Mouse (Mus musculus) cerebral cortex, adult 2 months (tissue): ENCODE results near the gene Ltb.

Experiments used
- WGBS: fragments of 180-500 bp; shearing (Covaris S2); methylation state at CpG from one replicate; pipeline ENCODE4 v1.1.7; 2018; 5-methylcytosine and 5-hydroxymethylcytosine counted together

Ltb gene

DNA sequence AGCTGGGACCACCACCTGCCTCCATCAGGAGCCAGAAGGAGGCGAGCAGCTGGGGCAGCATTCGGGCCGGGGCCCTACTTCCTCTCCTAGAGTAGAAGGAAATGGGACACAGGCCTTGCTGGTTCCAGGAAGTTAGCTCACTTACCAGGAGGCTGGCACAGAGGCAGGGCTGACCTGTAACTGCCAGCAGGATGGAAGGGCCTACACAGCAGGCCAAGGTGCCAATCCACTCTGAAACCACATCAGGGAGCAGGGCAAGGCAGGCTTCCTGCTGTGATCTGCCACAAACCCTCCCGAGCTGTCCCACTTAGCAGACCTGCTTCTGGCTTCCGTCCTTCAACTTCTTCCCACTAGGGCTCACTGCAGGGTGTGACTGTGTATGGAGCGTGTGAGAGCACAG, 28.1 kb downstream of the Ltb start:
- 70% methylated on average over 6 of the region's 6 CpGs for WGBS

DNA sequence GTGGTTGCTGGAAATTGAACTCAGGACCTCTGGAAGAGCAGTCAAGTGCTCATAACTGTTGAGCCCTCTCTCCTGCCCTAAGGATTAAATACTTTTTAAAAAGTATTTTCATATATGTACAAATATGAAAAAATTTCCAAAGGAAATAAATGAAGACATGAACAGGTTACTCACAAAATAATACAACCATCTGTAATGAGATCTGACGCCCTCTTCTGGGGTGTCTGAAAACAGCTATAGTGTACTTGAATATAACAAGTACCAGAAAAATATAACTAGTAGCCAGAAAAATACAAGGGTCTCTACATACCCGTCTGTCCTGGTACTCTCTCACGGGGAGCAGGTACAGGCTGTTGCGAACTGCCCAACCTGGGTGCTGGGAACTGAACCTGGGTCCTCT, 30.4 kb downstream of the Ltb start:
- 93% methylated on average over 4 of the region's 4 CpGs for WGBS

DNA sequence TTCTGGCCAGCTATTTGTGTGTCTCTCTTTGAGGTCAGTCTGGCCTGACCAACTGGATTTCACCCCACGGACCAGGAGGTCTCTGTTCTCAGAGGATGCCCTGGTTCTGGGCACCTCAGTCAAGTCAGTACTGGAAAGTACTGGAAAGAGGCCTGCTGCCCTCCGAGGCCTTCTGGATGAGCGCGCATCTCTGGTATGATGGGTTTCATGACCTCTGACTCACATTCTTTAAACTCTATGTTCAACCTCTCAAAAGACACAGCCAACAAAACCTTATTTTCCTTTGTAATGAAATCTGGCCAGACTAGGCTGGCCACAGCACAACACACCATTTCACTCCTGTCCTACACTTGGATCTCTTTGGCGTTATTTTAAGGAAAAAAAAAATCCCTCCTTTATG, 31.2 kb downstream of the Ltb start:
- 94% methylated on average over 5 of the region's 5 CpGs for WGBS

DNA sequence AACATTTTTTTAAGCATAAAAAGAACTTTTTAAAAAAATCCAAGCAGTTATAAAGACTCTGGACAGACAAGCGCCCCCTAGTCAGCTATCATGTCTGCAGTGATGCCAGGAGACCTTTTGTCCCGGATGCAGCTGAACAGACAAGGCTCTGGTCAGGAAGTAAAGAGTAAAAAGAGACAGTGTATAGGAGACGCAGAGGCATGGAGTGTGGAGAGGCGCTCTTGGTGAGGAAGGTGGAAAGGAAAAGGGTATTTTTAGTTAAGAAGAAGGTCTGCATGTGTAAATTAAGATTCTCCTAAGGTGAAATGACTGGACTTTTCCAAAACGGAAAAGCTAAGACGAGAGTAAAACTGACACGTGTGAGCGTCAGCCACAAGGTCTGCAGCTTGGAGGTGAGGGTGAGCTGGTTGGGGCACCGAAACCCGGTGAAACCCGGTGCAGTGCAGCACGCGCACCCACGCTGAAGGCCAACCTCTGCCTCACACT, 32.4 kb downstream of the Ltb start:
- 76% methylated on average over 14 of the region's 14 CpGs for WGBS

DNA sequence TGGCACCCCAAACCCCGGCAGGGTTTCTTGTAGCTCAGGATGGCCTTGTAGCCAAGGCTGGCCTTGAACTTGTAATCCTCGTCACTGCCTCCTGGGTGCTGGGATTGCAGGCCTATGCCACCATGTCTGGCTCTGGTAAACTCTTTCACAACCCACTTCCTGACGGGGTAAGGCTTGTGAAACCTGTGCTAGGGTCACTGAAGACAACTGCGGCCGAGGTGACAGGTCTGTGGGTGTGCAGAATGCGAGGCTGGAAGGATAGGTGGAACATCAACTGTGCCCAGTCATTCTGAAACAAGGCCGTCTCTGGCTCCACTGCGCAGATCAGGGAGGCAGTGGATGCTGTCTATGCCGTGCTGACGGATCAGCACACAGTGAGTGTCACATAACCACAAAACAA, 36.8 kb downstream of the Ltb start:
- WGBS: 85% methylated on average over 10 of the region's 10 CpGs

DNA sequence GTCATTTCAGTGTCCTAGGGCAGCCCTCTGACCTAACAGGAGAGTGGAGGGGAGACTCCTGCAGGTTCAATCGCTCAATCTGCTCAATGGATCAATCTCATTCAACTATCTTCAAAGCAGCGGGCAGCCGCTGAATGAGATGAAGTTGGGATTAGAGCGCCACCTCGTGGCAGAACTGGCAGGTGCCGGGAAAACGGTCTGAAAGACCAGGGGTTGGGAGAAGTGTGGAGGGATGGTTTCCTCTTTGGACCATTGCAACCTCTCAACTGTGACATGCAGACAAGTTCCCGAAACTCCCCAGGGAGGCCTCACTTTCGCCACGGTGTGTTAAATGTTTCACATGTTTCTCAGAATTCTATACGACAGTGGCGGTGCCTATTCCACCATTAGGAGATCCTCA, 37.8 kb downstream of the Ltb start:
- 13% methylated on average over 12 of the region's 12 CpGs for WGBS

DNA sequence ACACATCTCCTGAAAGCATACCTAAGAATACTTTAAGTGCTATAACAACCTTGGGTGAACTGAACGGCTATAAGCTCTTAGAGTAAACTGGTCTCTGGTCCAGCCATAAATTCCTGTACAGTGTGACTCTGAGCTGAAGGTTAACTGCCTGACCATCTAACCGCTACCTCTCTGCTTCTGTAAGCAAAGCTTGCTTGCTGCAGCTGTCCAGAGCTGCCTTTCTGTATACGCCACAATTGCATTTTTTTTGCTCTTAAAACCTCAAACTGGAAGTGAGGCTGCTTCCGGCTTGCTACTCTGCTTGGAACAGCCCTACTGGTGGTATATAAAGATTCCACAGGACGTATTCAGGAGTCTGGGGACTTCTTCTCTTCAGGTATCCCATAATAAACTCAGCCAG, 38.4 kb downstream of the Ltb start:
- WGBS: 76% methylated on average over 5 of the region's 5 CpGs

DNA sequence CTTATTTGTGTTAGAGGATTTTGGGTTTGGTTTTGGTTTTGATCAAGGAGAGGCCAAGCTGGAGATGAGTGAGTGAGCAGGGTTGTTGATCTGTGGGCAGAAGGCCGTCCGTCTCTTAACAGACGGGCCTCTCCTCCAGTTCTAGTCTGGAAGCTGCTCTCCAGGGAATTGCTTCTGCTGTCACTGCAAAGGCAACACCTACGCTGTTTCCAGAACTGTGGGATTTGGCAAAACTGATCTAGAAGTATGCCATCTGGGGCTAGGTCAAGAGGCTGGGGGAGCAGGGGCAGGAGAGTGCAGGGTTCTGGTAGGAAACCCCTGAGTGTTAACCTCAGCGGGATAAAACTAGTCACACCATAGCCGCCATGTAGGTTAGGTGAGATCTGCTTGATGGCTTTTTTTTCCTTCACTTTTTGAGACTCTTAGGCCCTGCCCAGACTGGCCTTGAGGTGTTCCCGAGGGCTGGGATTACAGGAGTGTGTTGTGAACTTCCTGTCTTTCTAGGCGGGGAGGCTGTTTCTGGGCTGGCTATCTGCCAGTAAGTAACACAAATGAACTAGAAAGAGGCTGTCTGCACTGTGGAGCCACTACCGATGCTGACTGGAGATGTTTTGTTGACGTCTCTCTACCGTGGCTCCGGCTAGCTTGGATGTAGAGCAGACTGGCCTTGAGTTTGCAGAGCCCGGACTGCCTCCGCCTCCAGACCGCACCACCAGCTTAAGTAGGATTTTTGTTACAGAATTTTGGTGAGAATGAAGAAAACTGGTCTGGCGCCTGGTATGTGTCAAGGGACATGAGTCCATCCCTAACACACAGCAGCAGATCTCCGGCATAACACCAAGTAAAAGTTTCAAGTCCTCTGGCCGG, 39.1 kb downstream of the Ltb start, which contains the start of gene Atp6v1g2:
Gene Atp6v1g2, plus strand, starts transcription at position 547 of the 867 bp plus-strand sequence.
- 49% methylated on average over 18 of the region's 18 CpGs for WGBS

DNA sequence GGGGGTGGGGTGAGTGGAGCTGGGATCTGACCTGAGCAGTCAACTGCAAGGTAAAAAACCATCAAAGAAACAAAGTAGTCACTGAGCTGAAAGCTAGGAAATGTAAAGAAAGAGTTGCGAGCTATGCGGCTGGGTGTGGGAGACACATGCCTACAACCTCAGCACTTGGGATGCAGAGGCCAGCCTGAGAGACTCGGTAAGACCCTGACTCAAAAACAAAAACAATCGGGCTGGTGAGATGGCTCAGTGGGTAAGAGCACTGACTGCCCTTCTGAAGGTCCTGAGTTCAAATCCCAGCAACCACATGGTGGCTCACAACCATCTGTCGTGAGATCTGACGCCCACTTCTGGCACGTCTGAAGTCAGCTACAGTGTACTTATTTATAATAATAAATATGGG, 39.9 kb downstream of the Ltb start:
- 63% methylated on average over 7 of the region's 7 CpGs for WGBS

DNA sequence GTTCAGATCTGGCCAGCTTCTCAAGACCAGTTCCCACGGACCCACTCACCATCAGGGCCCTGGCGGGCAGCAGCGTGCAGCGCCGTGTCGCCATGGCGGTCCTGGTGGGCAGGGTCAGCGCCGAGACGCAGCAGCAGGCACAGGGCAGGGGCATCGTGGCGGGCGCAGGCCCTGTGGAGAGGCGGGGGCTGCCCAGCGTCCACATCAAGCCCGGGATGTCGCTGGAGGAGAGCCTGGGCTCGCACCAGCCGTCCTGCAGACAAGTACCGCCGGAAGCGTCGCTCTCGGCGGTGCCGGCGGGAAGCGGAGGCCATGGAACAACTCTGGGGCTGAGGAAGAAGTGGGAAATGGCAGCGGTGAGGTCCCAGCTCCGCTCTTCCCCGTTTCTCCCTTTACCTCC, 40.7 kb downstream of the Ltb start:
- under 1% methylated on average over 31 of the region's 31 CpGs for WGBS

DNA sequence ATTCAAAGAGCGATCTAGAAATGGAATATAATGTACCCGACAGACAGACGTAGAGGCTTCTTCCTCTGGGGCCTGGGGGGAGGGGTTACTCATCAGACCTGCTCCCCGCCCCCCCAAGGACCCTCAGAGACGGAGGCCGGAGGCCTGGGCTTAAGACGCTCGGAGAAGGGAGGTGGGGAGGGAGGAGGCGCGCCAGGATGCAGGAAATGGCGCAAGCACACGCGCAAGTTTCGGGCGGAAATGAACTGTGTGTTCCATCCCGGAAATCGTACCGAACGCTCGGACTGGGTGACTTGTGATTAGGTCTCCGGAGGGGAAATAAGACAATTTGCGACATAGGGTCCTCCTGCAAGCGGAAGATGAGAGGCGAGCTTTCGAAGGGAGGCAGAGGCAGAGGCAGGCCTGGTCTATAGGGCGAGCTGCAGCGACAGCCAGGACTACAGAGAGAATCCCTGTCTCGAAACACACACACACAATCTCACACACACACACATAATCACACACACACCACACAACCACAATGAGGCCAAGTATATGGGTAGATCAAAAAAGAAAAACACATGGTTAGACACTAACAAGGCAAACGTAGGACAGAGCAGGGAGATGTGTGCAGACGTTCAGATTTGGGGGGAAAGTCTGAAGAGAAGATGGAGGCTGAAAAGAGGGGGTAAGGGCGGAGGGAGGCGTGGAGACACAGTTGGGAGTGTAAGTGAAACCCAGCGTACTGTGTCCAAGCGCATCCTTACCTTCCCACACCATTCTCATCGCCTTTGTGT, 41.6 kb downstream of the Ltb start, which contains the start of gene Nfkbil1:
Gene Nfkbil1, minus strand, starts transcription at position 179 of the 776 bp plus-strand sequence.
- under 1% methylated on average over 35 of the region's 35 CpGs for WGBS

DNA sequence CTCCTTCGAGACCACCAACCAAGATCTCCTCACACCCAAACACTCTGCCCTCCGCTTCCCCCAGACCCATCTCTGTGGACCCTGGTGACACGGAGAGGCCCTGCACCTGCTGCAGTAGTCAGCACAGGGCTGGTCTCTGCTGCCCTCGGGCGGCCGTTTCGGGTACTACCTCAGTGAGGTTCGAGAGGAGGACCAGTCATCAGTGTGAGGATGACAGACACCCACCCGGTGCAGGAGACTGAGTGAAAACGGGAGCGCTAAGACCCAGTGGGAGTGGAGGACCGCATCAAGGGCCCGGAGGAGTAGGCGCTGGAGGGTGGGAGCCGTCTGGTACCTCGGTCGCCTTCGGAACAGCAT, 42.1 kb downstream of the Ltb start:
- under 1% methylated on average over 18 of the region's 18 CpGs for WGBS

DNA sequence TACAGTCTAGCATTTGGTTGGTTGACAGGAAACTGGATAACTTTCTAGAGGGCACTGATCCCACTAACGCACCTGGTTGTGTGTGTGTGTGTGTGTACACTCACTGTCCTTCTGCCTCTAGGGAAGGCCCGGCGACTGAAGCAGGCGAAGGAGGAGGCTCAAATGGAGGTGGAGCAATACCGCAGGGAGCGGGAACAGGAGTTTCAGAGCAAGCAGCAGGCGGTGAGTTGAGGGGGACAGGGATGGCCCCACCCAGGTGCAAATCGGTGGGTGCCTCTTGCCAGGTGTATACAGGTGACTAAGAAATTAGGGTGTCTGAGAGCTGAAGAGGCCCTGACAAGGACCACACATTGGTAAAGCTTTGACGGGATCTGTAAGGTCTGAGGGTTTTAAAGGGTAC, 42.8 kb downstream of the Ltb start:
- WGBS: 32% methylated on average over 9 of the region's 9 CpGs

DNA sequence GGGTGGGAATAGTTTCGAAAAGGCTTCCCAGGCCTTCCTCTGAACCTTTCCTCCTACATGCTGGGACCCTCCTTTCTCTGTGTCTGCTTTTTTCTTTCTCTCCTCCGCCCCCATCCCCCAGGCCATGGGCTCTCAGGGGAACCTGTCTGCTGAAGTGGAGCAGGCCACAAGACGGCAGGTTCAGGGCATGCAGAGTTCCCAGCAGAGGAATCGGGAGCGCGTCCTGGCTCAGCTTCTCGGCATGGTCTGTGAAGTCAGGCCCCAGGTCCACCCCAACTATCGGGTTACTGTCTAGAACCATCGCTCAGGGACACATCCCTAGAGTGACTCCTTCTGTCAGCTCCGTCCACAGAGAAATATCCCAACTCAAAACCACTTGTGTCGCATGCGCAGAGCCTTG, 43.3 kb downstream of the Ltb start:
- WGBS: 86% methylated on average over 12 of the region's 12 CpGs

DNA sequence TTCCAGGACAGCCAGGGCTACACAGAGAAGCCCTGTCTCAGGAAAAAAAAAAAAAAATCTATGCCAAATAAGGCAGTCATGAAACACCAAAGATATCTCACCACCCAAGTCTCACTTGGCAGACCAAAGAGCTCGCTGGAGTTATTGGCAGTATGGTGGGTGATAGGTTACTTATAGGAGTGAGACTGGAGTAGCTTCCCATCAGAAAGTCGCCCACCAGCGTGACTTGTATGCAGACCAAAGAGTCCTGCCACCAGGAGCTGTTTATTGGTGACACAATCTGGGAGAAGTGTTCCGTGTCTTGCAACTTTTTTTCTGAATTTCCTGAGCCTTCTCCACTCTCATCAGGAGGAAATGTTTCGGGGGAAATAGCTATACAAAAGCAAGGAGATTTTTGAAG, 45.5 kb downstream of the Ltb start:
- 55% methylated on average over 5 of the region's 5 CpGs for WGBS

DNA sequence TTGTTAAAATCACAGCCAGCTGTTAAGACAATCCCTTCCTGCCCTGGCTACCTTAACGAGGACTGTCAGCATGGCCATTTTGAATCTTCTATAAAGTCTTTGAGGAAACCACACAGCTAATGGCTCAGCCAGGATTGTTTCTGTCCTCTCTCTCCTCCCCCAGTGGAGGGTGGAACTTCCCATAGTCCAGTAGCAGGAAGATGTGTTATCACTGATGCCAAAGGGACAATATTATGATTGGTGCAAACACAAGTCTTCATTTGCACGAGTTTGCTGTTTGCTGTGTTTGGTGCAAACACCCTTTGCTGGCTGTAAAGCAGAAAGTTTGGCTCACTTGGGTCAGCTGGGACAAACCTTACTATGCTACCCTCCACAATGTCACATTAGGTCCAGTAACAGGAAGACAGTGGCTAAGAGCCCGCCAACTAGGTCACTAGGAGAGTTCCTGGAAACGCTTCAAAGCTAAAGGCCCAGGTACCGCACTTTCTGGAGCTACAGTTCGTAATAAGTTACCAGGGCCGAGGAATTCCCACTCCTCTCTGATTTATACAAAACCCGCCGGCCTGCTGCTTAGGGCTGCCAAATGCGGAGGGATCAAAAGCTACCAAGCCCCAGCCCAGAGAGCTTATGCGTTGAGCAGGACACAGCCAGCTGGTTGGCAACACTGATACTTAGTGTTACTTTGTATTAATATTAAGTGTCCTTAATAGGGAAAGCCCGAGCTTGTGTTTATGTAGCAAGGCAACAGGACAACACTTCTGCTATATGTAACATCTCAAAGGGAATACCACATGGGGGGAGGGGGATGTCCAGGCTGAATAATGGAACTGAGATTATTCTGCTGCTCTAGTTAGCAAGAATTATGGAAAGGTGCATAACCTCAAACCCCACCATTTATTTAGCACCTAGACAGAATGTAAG, 46.4 kb downstream of the Ltb start:
- 19% methylated on average over 12 of the region's 12 CpGs for WGBS

DNA sequence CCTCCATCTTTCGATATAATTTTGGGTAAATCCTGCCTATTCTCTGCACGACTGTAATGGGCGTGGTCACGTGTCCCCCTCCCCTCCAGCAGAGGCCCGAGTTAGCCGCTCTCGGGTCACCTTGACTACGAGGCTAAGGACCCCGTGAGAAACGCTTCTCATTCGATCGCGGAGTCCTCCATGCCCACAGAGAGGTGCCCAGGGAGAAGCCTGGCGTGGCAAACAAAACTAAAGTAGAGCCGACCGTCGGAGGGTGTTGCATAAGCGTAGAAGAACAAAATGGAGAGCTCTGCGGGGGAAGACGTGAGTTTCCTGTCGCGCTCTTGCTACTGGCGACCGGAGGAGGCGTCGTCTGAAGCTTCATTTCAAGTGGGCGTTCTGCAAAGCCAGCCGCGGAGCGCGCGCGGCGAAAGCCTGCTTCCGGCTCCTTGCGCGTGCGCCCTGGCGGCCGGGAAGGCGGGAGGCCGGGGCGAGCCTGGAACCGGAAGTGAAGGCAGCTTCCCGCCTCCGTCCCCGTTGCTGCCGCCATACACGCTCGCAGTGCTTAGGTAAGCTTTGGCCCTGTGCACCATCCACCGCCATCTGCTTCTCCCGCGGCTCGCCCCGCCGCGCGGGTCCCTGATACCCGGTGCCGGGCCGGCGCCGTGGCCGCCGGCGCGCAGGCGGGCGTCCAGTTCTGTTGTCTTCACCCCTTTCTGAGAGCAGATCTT, 47.2 kb downstream of the Ltb start, which contains the start of gene Ddx39b:
Gene Ddx39b, plus strand, starts transcription at position 442 of the 710 bp plus-strand sequence.
- under 1% methylated on average over 69 of the region's 69 CpGs for WGBS

DNA sequence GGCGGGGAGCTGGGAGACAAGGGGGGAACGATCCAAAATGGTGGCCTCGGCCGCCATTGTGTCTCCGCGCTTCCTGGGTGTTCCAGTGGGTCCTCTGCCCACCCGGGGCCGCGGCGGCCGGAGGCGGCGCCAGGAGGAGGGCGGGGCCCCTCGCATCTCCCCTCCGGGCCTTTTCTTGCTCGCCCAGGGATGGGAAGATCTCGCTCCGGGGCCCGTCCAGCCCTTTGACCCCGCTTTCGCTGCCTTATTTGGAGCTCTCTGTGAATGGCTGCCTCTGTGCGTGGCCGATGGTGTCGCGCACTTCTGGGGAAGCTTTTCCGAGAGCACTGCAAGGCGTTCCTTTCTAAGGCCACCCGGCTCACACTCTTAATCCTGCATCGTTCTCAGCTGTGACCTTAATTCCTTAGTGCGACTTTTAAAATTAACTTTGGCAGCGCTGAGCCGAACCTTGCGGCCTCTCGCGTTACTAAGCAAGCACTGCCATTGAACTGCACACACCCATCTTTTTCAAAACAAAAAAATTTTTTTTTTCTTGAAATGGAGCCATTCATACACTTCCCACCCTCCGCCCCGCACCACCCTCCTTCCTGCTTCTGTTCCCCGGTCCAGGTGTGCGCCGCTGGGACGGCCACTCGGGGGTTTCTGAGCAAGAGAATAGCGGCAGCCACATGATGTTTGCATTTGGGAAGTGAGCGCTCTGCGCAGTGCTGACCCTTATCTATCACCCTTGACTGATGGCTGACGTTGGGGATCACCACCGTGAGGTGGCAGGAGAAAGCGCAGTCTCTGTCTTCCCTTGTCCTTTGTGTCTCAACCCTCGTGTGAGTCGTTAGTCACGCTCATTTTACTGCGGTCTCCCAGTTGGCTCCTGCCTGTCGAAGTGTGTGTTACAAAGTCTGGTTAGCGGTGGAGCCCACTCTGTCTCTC, 48.0 kb downstream of the Ltb start:
- under 1% methylated on average over 55 of the region's 55 CpGs for WGBS

DNA sequence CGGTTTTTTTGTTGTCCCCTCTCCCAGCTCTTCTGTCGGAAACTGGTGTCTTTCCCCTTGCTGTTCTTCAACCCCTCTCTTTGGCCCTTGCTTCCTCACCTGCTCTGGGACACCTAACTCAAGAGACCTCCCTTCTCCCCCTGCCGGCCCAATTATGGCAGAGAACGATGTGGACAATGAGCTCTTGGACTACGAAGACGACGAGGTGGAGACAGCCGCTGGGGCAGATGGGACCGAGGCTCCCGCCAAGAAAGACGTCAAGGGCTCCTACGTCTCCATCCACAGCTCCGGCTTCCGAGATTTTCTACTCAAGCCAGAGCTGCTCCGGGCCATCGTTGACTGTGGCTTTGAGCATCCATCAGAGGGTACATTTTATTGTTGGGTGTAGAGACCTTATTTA, 48.8 kb downstream of the Ltb start:
- 2% methylated on average over 16 of the region's 16 CpGs for WGBS

DNA sequence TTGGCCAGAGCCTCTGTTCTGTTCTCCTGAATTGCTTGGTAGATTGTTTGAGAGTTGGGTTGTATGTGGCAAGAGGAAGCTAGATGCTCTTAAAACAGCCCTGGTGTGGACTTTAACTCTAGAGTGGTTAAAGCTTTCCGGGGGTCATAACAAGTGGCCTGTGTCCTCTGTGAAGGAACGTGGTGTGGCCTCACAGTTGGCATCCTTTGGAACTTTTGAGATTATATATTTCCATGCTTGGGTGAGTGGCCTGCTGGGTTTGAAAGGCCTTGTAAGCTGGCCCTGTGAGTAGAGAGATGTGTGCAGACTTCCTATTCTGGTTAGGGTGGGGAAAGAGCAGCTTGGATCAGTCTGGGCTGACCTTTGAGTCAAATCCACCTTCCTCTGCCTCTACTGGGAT, 50.8 kb downstream of the Ltb start:
- WGBS: 51% methylated on average over 2 of the region's 2 CpGs
